Mouse (Mus musculus) ES-E14 (cell line): Measurements from ENCODE around the gene Plekha4.

Source experiments
- CHD2 ChIP-seq: IDR thresholded peaks from 2 replicates; pipeline ENCODE4 v1.6.1; 2014; ENCODE audit warnings: mild to moderate bottlenecking, low read depth, low read length, inconsistent platforms
- HCFC1 ChIP-seq: IDR thresholded peaks from 2 replicates; pipeline ENCODE4 v1.6.1; 2012; ENCODE audit warnings: low read length, inconsistent platforms, borderline replicate concordance; ENCODE audit not compliant: insufficient read depth
- MAFK ChIP-seq: IDR thresholded peaks from 2 replicates; pipeline ENCODE4 v1.6.1; 2014; ENCODE audit warnings: mild to moderate bottlenecking, low read depth, low read length, inconsistent platforms; ENCODE audit not compliant: insufficient read depth
- ZC3H11A ChIP-seq: IDR thresholded peaks from 2 replicates; pipeline ENCODE4 v1.6.1; 2012; ENCODE audit warnings: low read depth, mild to moderate bottlenecking, inconsistent platforms, low read length, borderline replicate concordance
- ZNF384 ChIP-seq: IDR thresholded peaks from 2 replicates; pipeline ENCODE4 v1.6.1; 2012; ENCODE audit warnings: low read depth, low read length, inconsistent platforms

DNA sequence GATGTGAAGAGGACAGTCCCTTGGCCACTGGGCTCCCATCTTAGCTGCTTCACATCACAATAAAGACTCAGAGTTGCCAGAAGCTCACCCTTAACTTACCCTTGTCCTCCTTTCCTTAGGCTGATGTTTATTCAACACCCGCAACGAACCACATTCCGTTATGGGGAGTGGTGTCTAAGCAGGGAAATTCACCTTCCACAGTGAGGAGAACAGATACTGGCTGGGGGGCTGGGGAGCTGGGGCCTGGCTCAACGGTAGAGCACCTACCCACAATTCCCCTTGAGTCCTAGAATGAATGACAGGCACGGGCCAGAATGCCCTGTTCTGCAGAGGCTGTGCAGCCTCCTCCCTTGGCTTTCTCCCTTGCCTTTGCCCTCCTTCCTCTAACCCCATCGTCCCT, 32.8 kb downstream of the Plekha4 start:
- TF ChIP-seq HCFC1 (no peak), MAFK (no peak), ZNF384 (no peak), ZC3H11A (no peak), CHD2 (no peak)
